Mouse (Mus musculus) erythroid progenitor cell, adult 5-6 weeks (primary cell): Measurements from ENCODE around the gene Dennd1c. TPM values are rescaled to one million over a fixed set of nuclear protein-coding genes. Genes with fewer than 3 reads are reported as not detected.
A peak's percentile ranks its signal among the peaks of the same experiment; 100 is the strongest.

Source experiments
- ATAC-seq: replicated peaks from 2 replicates; pipeline ENCODE4 v1.8.0; 2016; ENCODE audit warnings: moderate number of reproducible peaks, mild to moderate bottlenecking, moderate TSS enrichment, inconsistent platforms; ENCODE audit not compliant: poor library complexity, low FRiP score, severe bottlenecking
- total RNA-seq, 2 experiments: library from RNA; stranded (forward) in 1 of 2; stranded (reverse) in 1 of 2; fragments of 150-400 nt in 1 of 2; fragments of 186-747, 209-891 nt in 1 of 2; gene quantifications; 2 replicates each; pipeline versions ENCODE4 v1.2.3 to v1.2.4; 2015 to 2017; ENCODE audit warnings: low replicate concordance in 2 of 2

Gene Dennd1c
- total RNA-seq, 2 experiments from 2014 or later: 2.6 to 12.2 TPM

GRCm38 (mm10) chr17:57098321-57098720 is 20.0 kb upstream of the Dennd1c start:
- no peak for ATAC-seq

- peak; percentile 60 for ATAC-seq
These were observed 18.3 kb upstream of the Dennd1c start for GRCm38 (mm10) chr17:57096623-57096920.

GRCm38 (mm10) chr17:57095855-57096622 is 17.7 kb upstream of the Dennd1c start:
- ATAC-seq: peak; percentile 68

- no peak for ATAC-seq
These were observed 15.9 kb upstream of the Dennd1c start for GRCm38 (mm10) chr17:57094222-57094621.

GRCm38 (mm10) chr17:57087049-57087832 is 8.9 kb upstream of the Dennd1c start, which contains the start of gene Tubb4a:
Gene Tubb4a (minus strand): TSS chr17:57087782.
- no peak for ATAC-seq

GRCm38 (mm10) chr17:57085970-57086757 is 7.8 kb upstream of the Dennd1c start:
- ATAC-seq: no peak

GRCm38 (mm10) chr17:57082481-57082880 is 4.2 kb upstream of the Dennd1c start:
- ATAC-seq: no peak

- no peak for ATAC-seq
These were observed 3.0 kb upstream of the Dennd1c start for GRCm38 (mm10) chr17:57081234-57081842.

GRCm38 (mm10) chr17:57079919-57080318 is 1.6 kb upstream of the Dennd1c start:
- ATAC-seq: no peak

- ATAC-seq: no peak
These were observed 1.4 kb downstream of the Dennd1c start for GRCm38 (mm10) chr17:57076916-57077315.

GRCm38 (mm10) chr17:57070699-57071098 is 7.6 kb downstream of the Dennd1c start:
- ATAC-seq: no peak

- ATAC-seq: no peak
These were observed 8.0 kb downstream of the Dennd1c start for GRCm38 (mm10) chr17:57070272-57070671.

GRCm38 (mm10) chr17:57066908-57067307 is 11.4 kb downstream of the Dennd1c start:
- ATAC-seq: no peak

- ATAC-seq: no peak
These were observed 15.3 kb downstream of the Dennd1c start for GRCm38 (mm10) chr17:57063031-57063430.

GRCm38 (mm10) chr17:57062548-57062947 is 15.8 kb downstream of the Dennd1c start:
- ATAC-seq: no peak

- no peak for ATAC-seq
These were observed 16.2 kb downstream of the Dennd1c start for GRCm38 (mm10) chr17:57062011-57062521.

- ATAC-seq: no peak
These were observed 17.2 kb downstream of the Dennd1c start for GRCm38 (mm10) chr17:57061069-57061468.

GRCm38 (mm10) chr17:57060231-57060801 is 18.0 kb downstream of the Dennd1c start:
- ATAC-seq: peak; percentile 83

- no peak for ATAC-seq
These were observed 18.8 kb downstream of the Dennd1c start, which contains the start of gene Slc25a23 for GRCm38 (mm10) chr17:57059486-57059977. Gene Slc25a23 (minus strand): TSS chr17:57059863.
